Mouse (Mus musculus): ENCODE measurements at regions not wholly inside any gene's neighbourhood (a gene's known extent, or its start where the extent isn't known, plus 50 kb on each side); places are given as distances from the start of the nearest gene placed in this dataset.

DNA sequence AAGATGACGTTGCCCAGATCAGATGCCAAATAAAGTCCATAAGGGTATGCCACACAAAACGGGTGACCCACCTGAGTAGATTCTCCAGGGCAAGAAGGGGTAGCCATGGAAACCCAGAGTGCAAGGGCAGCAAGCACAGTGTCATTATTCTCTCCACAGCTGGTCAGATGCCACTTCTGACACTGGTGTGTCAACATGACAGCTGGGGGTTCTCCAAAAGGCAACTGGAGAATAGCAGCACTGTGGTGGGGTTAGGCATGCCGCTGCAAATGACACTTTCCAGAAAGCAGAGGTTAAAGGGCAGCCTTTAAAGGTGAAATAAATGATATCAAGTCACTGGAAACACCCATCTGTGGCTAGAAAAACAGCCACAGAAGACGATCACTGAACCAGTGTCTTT is 70.8 kb upstream of the Thbs2 start:
- DNase-seq = no peak

DNA sequence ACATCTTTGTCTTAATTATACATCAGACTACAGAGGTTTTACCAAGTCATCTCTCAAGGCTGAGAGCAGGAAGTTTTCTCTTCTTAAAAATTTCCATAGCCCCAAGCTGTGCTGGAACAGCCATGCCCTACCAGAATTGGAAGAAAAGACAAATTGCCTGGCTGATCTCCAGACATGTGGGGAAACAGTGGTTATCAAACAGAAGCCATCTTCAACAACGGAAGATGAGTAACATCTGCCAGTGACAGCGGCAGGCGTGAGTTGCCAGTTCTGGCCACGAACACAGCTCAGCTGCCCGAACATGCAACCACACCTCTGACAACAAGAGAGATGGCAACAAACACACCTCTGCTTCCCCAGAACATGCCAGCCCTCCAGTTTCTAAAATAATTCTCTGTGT is 59.1 kb upstream of the Thbs2 start:
- peak; percentile 42 for DNase-seq

DNA sequence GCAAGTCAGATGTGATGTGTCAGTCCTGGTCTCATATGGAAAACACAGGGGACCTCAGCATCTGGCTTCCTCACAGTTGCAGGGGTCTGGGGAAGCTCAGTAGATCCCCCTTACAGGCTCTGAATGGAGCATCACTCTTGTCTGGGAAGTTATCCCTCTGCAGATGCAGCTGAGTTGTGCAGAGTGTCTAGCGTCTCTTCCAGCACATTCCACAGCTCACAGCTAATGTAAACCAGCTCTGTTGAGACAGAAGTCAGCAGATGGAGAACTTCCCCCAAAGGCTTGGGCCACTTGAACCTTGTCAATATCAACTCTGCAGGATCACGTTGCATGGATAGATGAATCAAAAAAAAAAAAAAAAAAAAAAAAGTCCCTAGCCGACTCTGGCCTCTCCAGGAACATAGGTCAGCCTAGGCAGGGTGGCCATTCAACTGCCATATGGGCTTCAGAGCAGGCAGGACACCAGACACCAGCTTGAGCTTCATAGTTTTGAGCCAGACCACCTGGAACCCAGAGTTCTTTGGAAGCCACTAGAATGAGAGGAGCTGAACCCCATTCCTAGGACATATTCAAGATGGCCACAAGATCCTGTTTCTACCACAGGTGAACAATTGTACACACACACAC is 56.6 kb upstream of the Thbs2 start:
- DNase-seq = no peak

DNA sequence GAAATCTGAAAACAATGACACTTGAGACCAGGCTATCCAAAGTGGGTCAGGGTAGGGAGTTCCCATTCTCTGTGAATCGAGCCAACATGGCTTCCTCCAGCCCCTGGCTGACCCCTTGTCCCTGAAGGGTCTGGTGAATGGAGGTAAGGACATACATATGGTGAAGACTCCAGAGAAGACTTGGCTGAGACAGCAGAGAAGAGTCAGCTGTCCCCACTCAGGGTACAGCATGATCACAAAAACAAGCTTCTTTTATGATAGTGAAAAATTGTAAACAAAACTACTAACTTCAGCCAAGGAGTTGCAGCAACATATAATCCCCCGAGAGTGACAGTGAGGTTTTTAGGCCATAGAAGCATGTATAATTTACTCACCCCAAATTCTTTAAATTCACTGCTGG is 55.2 kb upstream of the Thbs2 start:
- DNase-seq = no peak

DNA sequence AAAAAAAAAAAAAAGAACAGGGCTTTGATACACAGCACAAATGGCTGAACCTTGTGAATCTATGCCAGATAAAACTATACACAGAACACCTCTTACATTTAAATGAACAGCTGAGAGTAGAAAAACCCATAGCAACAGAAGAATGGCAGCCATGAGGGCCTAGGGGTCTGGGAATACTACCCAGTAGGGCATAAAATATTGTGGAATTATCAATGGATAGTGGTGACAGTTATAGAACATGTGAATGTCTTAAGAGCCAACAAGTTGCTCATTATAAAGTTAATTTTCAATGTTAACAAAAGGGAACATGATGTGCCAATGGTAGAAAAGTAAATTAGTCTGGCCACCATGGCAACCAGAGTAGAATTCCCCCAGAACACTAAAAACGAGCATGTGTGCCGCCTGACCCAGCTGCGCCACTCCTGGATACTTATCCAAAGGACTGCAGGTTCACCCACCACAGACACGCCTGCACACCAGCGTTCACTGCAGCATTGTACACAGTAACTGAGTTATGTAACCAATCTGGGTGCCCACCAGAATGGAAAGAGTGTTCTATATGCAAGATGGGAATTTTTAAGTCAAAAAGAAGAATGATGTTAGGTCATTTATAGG is 53.3 kb upstream of the Thbs2 start:
- DNase-seq = no peak

DNA sequence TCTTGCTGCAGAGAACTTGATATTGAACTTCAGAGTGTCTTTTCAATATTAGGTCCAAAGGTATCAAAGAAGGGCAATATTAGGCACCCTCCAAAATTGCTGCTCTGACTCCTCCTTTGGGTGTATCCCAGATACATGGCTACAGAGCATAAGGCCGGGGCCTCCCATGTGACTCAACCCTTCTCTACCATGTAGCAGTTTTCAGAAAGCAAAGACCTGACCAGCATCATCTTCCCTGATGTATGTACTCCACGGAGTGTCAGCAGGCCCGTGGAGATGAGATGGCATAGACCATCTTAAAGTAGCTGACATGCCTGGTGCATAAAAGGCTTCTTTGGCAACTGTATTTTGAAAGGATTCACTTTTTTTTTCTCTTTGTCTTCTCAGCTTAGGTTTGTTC is 51.5 kb upstream of the Thbs2 start:
- DNase-seq = no peak

DNA sequence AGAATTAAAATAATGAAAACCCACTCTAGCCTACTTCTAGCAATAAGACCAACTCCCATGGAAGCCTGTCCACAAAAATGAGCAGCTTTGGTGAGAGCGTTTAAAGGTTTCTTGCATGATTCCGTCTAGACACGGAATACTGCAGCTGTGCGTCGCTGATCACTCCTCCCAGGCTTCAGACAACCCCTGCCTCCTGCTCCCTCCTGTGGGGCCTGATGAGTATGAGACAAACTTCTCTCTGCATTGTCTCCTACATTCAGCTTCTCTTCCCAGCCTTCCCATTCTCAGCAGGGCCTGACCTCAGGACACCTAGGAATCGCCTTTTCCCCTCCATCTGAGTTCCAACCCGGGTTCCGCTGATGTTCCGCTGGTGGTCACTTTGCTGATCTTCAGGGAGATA is 50.0 kb upstream of the Thbs2 start:
- DNase-seq = no peak

Data from kidney, adult 9 months (tissue).